Mouse (Mus musculus) left cerebral cortex, postnatal 10 days (tissue): Measurements from ENCODE around the gene Krt10. TPM values are rescaled to one million over a fixed set of nuclear protein-coding genes. Genes with fewer than 3 reads are reported as not detected.
A peak's percentile ranks its signal among the peaks of the same experiment; 100 is the strongest.

Source experiments
- DNase-seq, 2 experiments: peaks; one replicate each; pipeline ENCODE4 v3.0.0; 2021 to 2022; ENCODE audit warnings: low spot score in 2 of 2, mixed read lengths in 1 of 2; ENCODE audit errors: extremely low spot score in 1 of 2
- intact Hi-C: fragments of 180-260 bp; cut with DNase I; formaldehyde crosslinking; loops from one replicate; pipeline ENCODE4 v1.15.1; 2025
- total RNA-seq, 2 experiments: library from RNA; stranded (reverse); gene quantifications; 2 replicates each; pipeline ENCODE4 v1.2.3; 2021

The Krt10 gene
- total RNA-seq, result 10 to 100 TPM; 10.6 to 11.3 TPM

DNA sequence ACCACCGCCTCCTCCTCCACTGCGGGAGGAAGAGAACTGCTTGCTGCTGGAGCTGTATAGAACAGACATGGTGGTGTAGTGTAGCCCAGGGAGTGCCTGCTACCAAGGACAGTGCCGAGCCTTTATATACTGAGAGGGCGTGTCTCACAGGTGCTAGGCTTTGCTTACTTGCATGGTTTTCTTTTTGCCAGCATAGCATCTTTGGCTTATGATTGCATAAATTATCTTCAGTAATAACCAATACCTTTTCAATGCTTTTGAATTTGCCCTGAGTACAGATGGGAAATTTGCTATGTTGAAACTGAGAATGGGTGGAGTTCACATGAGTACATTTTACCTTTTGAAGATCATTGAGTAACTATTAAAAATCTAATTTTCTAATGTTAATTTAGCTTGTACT is at the start of gene Krt10:
Gene Krt10, minus strand, starts transcription at position 101 of the 400 bp plus-strand sequence.
- intact Hi-C loops, result loop anchor here (10.0 kb wide), 2 partner anchors 616 to 776 kb away; no protein-coding TSS in a partner anchor

DNA sequence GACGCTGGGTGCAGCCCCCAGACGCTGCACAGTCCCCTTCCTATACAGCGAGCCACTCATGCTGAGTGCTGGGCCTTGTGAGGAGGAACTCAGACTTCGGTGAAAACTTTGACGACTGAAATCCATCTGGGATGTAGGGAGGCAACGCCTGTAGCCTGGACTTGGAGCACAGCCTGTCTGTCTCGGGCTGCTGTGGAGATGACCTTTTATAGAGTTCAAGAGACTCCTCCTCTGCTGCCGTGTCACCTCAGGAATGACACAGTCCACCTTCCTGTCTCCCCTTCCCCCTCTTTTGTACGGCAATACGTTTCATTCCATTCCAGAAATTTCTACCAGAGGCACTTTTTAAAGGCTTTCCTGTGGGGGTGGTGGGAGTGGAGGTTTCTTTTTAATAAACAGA is 48.8 kb upstream of the Krt10 start, which contains the start of gene Krt20:
Gene Krt20, minus strand, starts transcription at position 179 of the 400 bp plus-strand sequence.
- DNase-seq, result no peak
- intact Hi-C loops, result no loop called here

More for the DNA sequence above, at the start of gene Krt10:
- DNase-seq, result no peak

DNA sequence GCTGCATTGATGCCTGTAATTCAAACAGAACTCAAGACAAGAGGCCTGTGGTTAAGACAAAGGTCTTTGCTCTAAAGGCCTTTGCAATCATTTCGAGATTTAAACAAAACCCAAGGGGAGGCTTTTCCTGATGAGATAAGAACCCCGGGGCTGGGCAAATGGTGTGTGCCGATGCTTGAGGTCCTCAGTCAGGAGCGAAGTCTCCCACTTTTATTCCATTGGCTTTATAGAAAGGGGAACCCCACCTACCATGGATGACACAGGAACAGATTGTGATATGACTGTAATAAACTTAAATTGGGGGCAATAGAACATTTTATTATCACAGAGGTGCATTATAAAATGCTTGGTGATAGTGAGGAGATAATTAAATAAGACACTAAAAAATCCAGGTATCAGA is 47.5 kb upstream of the Krt10 start:
- intact Hi-C loops, result no loop called here
- no peak for DNase-seq

DNA sequence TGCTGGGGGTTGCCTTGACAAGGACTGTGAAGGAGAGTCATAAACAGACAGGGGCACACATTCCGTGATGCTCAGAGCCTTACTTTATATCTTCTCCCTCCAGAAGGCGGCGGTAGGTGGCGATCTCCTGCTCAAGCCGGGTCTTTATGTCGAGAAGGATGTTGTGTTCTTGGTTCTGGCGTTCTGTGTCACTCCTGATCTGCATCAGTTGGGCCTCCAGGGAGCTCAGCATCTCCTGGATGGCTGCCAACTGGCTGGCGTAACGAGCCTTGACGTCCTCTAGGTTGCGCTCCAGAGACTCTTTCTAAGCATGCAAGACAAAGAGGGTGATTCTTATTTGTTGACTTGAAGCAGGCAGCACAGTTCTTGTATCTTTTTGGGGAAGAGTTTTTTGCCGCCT is 41.5 kb upstream of the Krt10 start:
- intact Hi-C loops, result no loop called here
- DNase-seq, result peak; percentile 9 to 68

DNA sequence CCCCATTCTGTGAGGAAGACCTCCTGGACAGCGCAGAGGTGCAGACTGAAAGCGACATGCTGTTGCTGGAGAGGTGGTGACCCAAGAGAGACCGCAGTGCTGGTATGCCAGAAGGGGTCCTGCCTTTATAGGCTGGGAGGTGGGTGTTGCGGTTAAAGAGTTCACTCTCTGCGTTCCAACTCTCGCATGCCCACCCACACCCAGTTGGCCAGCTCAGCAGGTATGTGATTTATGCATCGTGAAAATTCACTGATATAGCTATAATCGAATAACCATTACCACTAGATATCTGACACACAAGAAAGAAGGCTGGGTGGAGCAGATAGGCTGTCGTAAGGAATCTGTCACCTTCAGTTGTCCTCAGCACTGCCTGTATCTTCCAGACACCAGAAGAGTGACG is 33.0 kb upstream of the Krt10 start, which contains the start of gene Krt12:
Gene Krt12, minus strand, starts transcription at position 101 of the 400 bp plus-strand sequence.
- no peak for DNase-seq
- intact Hi-C loops, result no loop called here

DNA sequence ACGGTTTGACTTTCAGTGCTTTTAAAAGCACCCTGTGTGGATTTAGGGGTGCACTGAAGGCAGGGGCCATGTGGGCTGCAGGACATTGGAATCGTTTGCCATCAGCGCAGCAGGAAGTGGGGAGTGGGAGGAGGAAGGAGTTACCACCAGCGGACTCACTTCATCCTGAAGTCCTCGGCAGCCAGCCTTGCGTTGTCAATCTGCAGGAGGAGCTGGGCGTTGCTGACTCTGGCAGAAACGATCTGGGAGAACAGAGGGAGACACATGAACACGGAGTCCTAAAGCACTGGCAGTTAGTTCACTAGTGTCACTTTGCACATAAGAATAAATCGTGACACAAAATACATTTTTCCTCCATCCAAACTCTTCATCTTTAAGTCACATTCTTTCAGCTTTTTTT is 31.4 kb upstream of the Krt10 start:
- peak in 1 of 2 experiments; percentile 11 for DNase-seq
- intact Hi-C loops, result no loop called here

DNA sequence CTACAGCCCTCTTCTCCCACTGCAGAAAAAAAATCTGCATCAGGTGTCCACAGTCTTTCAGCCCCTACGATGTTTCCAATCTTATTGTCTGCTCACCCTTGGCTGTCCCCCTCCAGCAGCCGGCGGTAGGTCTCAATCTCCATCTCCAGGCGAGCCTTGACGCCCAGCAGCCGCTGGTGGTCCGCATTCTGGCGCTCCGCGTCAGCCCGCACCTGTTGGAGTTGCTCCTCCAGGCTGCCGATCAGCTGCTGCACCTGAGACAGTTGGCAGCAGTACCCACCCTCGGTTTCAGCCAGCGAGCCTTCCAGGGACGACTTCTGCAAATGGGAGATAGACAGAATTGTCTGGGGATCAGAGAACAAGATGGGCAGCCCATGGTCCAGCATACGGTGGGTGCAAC is 28.7 kb upstream of the Krt10 start:
- intact Hi-C loops, result no loop called here
- peak in 1 of 2 experiments; percentile 46 for DNase-seq

DNA sequence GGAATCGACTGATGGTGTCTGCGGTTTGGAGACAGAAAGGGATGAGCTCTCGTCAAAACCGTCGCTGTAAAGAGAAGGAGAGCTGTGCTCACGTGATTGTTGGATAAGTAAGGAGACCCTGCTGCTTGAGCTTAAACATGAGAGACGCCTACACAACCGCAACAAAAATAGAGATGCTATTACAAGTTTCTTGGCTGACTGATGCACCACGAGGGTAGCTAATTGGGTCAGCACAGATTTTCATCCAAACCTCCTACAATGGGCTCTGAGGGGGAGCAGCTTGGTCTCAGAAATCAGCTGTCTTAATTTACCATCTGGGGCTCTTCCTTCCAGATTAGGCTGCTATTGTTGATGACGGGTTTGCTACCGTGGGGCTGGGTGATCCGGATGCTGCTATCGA is 27.7 kb upstream of the Krt10 start:
- DNase-seq, result peak in 1 of 2 experiments; percentile 77
- intact Hi-C loops, result no loop called here

DNA sequence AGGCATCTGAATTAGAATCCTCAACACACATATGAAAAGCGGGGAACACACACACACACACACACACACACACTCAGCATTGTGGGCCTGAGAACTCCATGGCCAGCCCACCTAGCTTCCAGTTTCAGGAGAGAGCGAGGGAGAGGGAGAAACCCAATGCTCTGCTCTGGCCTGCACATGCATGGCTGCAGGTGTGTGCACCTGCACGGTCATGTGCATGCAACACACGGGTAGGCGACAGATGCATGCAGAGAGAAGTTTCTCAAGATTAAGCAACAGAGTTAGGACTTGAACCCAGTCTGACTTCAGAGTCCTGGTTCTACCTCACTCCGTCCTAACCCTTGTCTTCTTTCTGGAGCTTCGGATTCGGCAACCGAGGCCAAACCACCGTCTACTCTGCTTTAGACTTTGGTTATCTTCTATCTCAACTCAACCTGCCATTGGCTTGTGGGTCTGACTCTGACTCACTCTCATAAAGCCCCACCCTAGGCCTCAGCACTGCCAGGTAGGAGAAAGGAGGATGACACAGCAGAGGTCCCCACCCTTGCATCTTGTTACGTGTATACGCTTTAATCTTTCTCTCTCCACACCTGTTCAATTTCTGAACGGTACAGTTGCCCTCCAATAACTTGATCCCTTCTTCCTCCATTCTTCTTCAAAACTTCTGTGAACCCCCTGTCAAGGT is 25.4 kb upstream of the Krt10 start:
- intact Hi-C loops, result no loop called here
- DNase-seq, result no peak

DNA sequence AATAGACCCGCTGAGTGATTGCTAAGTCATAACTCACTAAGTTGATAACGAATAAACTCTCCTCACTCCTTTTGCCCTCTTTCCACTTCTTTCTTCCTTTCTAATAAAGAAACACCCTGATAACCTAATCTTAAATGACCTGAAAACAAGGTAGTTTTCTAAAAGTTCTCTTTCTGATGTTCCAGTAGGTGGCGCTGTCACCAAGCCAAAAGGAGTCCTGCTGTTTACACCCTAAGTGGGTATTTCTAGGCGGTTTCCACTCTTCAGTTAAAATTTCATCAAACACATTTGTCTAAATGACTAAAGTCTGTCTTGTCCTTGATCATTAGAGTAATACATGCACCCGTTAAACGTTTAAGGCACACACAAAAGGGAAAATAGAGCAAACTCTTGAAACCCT is 24.1 kb upstream of the Krt10 start:
- intact Hi-C loops, result loop anchor here (2.0 kb wide), 1 partner anchor 50 kb away; no protein-coding TSS in a partner anchor
- peak; percentile 33 to 57 for DNase-seq

DNA sequence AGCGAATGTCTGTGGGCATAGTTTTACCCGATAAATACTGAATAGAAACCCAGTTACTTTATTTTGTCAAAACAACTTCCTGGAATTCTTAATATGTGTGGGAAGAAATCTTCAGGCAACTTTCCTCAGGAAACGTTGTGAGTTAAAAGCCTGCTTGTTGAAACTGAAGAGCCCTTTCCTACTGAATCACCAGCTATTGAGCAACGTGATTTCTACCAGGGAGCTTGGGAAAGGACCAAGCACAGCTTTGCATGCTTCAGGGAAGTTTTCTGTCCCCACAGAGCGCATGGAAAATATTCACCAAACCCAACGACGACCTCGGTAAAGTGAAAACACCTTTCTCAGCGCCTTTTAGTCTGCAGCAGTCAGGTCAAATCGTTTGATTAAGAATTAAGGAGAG is 17.0 kb upstream of the Krt10 start:
- DNase-seq, result no peak
- intact Hi-C loops, result no loop called here

DNA sequence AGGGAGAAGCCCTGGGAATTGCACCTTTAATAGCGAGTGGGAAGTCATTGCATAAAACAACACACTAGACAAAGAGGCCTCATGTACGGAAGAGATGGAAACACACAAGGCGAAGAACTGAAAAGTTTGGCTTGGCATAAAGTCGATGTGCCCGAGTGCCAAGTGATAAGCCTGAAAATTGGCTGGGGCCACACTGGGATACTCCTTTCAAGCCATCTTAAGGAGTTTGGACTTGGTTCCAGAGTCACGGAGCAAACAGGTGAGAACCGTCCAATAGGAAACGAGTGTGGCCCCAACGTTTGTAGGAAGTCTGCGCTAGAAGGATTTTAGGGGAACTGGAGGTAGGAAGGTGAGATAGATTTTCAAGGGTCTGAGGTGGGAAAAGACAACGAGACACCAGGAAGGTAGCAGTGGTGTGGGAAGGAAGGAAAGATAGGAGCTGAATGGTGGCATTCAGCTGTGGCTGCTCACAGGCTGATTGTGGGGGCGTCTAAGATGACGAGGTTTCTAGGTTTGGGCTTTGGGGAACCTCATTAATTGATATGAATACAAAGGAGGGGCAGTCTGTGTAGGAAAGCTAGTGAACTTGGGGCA is 10.9 kb upstream of the Krt10 start:
- no peak for DNase-seq
- intact Hi-C loops, result no loop called here

DNA sequence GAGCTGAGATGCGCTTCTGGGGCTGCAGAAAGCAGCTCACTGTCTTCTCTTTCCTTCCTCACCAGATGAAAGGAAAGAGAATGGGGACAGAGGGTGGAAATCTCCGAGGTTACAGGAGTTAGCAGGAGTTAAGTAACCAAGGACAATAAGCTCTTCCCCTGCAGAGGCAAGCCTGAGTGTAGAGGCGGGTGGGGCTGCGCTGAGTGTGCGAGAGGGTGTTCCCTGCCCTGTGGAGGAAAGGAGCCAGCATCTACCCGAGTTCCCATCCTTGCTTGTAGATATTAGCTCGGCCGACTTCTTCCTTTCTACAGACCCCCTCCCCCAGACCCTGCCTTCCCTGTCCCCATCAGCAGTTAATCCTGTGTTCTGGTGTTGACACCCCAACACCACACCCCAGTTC is 9.7 kb upstream of the Krt10 start:
- intact Hi-C loops, result no loop called here
- no peak for DNase-seq

DNA sequence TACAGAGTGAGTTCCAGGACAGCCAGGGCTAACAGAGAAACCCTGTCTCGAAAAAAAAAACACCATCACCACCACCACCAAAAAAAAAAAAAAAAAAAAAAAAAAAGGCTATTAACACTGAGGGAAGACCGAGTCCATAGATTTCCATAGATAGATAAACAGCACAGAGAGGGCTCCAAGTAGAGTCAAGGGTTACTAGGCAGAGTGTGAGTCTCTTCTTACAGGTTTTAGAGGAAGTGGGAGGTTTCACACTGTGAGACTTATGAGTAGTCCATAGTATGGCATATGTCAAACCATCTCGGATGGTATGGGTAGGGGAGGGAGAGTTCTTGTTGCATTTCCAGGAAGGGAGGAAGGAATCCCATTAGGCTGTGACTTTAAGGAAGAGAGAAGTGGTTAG is 8.9 kb upstream of the Krt10 start:
- DNase-seq, result no peak
- intact Hi-C loops, result no loop called here

DNA sequence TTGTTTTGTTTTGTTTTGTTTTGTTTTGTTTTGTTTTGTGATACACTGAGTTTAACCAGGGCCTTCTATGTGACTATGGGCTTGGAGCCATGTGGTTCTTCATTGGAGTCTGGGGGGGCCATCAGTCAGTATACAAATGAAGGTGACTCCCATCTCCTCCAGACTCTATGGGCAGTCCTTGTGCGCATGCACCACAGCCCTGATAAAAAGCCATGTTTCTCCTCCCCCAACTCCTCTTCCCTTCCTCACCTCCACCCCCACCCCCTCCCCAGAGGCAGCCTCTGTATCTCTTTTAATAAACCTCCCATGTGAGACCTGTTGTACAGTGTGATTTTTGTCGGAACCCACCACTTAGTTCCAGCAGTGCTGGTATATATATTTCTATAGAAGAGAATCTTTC is 7.5 kb upstream of the Krt10 start:
- no peak for DNase-seq
- intact Hi-C loops, result no loop called here

DNA sequence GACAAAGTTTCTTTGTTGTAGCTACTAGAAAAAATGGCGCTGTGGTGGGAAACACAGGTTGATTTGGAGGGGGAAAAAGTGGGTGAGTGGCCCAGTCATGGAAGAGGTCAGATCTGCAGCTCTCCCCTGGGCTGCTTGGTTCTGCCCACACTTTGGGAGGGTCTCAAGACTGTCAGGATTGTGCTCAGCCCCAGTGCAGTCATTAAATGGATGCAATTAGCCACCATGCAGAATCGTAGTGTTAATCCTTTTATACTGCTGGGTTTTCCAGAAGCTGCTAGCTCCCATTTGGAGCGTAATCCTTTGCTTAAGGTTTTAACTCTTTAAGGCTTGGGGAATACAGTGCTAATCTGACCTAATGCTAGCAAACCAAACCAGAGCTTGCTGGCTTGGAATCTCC is 6.9 kb upstream of the Krt10 start:
- DNase-seq, result no peak

DNA sequence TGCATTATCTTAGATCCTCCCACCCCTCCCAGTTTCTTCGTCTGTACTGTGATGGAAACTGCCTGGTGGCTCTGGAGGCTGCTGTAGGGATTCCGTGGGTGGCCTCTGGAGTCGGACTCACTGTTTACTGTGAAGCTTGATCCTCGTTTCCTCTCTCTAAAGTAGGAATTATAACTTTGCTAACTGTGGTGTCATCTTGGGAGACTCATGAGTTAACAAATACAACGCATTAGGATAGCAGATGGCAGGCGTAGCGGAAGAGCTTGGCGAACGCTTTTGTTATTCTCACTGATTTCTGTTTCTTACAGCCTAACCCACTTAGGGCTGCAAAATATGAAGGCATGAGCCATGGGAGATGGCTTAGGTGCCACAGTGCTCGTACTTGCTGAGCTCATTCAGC is 3.3 kb upstream of the Krt10 start:
- peak in 1 of 2 experiments; percentile 13 for DNase-seq
- intact Hi-C loops, result no loop called here

More for the DNA sequence above, 6.9 kb upstream of the Krt10 start:
- intact Hi-C loops, result no loop called here

DNA sequence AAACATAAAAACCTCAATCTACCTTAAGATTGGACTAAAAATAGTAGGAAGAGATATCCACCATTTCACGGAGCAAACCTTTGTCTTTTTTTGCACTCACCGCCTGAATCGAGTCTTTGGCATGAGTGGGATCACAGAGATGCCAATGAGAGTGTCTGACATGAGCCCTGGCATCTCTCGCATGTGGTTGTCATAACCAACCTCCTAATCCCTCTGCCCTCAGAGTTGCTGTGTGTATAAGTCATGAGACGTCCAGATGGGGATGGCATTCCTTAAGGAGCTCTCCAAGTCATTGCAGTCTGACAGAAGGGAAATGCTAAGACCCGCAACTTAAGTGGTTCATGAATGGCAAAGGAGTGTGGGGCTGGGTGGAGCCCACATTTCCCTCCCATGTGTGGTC is 2.2 kb upstream of the Krt10 start:
- DNase-seq, result no peak
- intact Hi-C loops, result no loop called here

DNA sequence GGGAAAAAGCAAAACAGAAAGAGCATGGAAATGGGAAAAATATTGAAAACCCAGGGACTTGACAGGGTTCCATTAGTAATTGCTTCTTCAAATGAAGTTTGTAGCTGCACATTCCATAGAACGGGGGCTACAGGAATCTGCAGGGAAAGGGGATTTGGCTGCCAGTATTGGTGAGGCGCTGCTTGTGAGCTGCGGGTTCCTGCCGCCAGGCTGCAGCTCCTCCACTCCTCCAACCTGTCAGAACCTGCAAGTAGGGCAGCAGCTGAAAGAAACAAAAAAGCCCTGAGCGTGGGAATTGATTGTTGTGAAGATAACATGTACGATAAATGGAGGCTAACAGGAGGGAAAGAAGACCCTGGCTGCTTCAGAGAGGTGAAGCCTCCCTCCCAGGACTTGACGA is 1.7 kb upstream of the Krt10 start:
- no peak for DNase-seq
- intact Hi-C loops, result no loop called here

DNA sequence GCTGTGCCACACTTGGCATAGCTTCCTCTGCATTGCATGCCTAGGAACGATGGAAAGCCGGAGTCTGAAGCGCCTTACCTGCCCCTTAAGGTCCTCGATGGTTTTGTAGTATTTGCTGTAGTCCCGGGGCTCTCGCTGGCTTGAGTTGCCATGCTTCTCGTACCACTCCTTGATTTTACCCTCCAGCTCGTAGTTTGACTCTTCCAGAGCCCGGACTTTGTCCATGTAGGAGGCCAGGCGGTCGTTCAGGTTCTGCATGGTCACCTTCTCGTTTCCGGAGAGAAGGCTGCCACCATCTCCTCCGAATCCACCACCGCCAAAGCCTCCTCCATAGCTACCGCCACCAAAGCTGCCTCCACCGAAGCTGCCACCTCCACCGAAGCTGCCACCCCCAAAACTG is 503 bp downstream of the Krt10 start:
- DNase-seq, result no peak
- intact Hi-C loops, result loop anchor here (10.0 kb wide), 2 partner anchors 616 to 776 kb away; no protein-coding TSS in a partner anchor
